Mouse (Mus musculus) limb, embryonic 11.5 days (tissue): ENCODE results near the gene Zfp69. TPM values are rescaled to one million over a fixed set of nuclear protein-coding genes. Genes with fewer than 3 reads are reported as not detected.

ENCODE experiments used
- ATAC-seq: fragments of 200-750 bp; cut with Nextera tagmentation; 2 replicates; pipeline ENCODE4 v1.8.0; 2017; ENCODE audit warnings: low read depth; ENCODE audit not compliant: insufficient number of reproducible peaks, low FRiP score, low TSS enrichment
- DNase-seq: peaks from one replicate; pipeline ENCODE4 v3.0.0-alpha.2; 2015; ENCODE audit warnings: low spot score
- H3K27ac ChIP-seq: fragments of 300-500 bp; sonication (generic); replicated peaks from 2 replicates; pipeline ENCODE4 v1.5.1; 2014; ENCODE audit warnings: low read depth, mild to moderate bottlenecking, low read length
- H3K27me3 ChIP-seq: fragments of 300-500 bp; sonication (generic); 2 replicates; pipeline ENCODE4 v1.6.1; 2014; ENCODE audit warnings: mild to moderate bottlenecking, low read length, mixed read lengths; ENCODE audit not compliant: control insufficient read depth, insufficient read depth
- H3K36me3 ChIP-seq: fragments of 300-500 bp; sonication (generic); 2 replicates; pipeline ENCODE4 v1.6.1; 2014; ENCODE audit warnings: mild to moderate bottlenecking, low read length, moderate library complexity, mixed read lengths; ENCODE audit not compliant: control insufficient read depth, insufficient read depth
- H3K4me1 ChIP-seq: fragments of 300-500 bp; sonication (generic); 2 replicates; pipeline ENCODE4 v1.6.1; 2014; ENCODE audit warnings: low read length, mixed read lengths; ENCODE audit not compliant: control insufficient read depth, insufficient read depth
- H3K4me2 ChIP-seq: fragments of 300-500 bp; sonication (generic); 2 replicates; pipeline ENCODE4 v1.6.1; 2014; ENCODE audit warnings: low read depth, mild to moderate bottlenecking, moderate library complexity; ENCODE audit not compliant: severe bottlenecking
- H3K4me3 ChIP-seq: fragments of 300-500 bp; sonication (generic); 2 replicates; pipeline ENCODE4 v1.5.1; 2014; ENCODE audit warnings: low read depth, low read length
- H3K9ac ChIP-seq: fragments of 300-500 bp; sonication (generic); 2 replicates; pipeline ENCODE4 v1.6.1; 2014; ENCODE audit warnings: mild to moderate bottlenecking, low read length
- H3K9me3 ChIP-seq: fragments of 300-500 bp; sonication (generic); 2 replicates; pipeline ENCODE4 v1.6.1; 2016; ENCODE audit warnings: low read length; ENCODE audit not compliant: control insufficient read depth
- WGBS: fragments of 180-500 bp; shearing (Covaris S2); extraction: QIAGEN DNeasy Blood & Tissue Kit; methylation state at CpG from one replicate; pipeline ENCODE4 v1.1.7; 2014; 5-methylcytosine and 5-hydroxymethylcytosine counted together
- polyA plus RNA-seq: library from polyadenylated mRNA; unstranded; fragments of >200 nt; fragmentation: Nextera tagmentation; extraction: Ambion mirVana; gene quantifications from 2 replicates; pipeline ENCODE4 v1.2.1, GENCODE M21; 2014

Zfp69 gene
- polyA plus RNA-seq, 1 experiment from 2014 or later = 11.6 TPM

- Histone ChIP-seq H3K27ac (no peak overlapping the region), H3K4me2 (no peak overlapping the region), H3K4me1 (no peaks in the 10 kb centered on the region), H3K9me3 (no peaks in the 10 kb centered on the region), H3K9ac (no peak overlapping the region), H3K27me3 (no peaks in the 10 kb centered on the region), H3K4me3 (no peak overlapping the region), H3K36me3 (peaks cover 9% of the 10 kb centered on the region; the same call in 1 of the 2 replicates)
- 90% methylated on average over 11 of the region's 11 CpGs for WGBS
- DNase-seq (no peak), ATAC-seq (no peak)
These were observed 23.4 kb upstream of the Zfp69 start for GRCm38 (mm10) chr4:120974711-120975427.

GRCm38 (mm10) chr4:120971842-120972241 lies 20.3 kb upstream of the Zfp69 start:
- Histone ChIP-seq H3K27me3 (no peaks in the 10 kb centered on the region), H3K4me3 (no peak overlapping the region), H3K4me1 (no peaks in the 10 kb centered on the region), H3K36me3 (peaks cover 9% of the 10 kb centered on the region), H3K9me3 (no peaks in the 10 kb centered on the region), H3K9ac (no peak overlapping the region), H3K4me2 (no peak overlapping the region), H3K27ac (no peak overlapping the region)
- ATAC-seq (no peak), DNase-seq (no peak)
- 90% methylated on average over 8 of the region's 8 CpGs for WGBS

GRCm38 (mm10) chr4:120969382-120970146 lies 18.1 kb upstream of the Zfp69 start:
- WGBS = 82% methylated on average over 5 of the region's 5 CpGs
- H3K36me3 ChIP-seq = peaks cover 9% of the 10 kb centered on the region
- no peak for DNase-seq
- no peak for ATAC-seq
- H3K27ac ChIP-seq = no peak overlapping the region
- no peak overlapping the region for H3K4me3 ChIP-seq
- H3K9ac ChIP-seq = no peak overlapping the region
- H3K27me3 ChIP-seq = no peaks in the 10 kb centered on the region
- no peaks in the 10 kb centered on the region for H3K9me3 ChIP-seq
- H3K4me2 ChIP-seq = no peak overlapping the region
- no peaks in the 10 kb centered on the region for H3K4me1 ChIP-seq

DNA sequence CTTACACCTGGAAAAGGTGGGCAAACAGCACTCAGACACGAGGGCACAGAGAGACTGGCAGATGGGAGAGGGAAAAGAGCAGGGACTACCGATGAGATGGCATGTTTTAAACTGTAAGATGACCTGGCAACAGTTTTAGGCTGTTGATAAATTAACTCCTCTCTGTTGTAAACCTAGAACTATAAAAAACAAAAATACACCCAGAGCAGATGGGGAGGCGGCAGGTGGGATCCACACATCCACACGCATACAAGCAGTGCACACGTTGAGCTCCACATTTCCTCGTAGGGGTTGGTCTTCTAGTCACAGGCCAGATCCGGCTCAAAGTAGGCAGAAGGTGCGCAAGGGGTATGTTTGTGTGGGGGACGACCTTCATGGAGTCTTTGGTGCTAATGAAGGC lies 17.0 kb upstream of the Zfp69 start:
- Histone ChIP-seq H3K4me1 (no peaks in the 10 kb centered on the region), H3K9me3 (no peaks in the 10 kb centered on the region), H3K27ac (no peak overlapping the region), H3K4me3 (no peak overlapping the region), H3K27me3 (no peaks in the 10 kb centered on the region), H3K4me2 (no peak overlapping the region), H3K36me3 (peaks cover 9% of the 10 kb centered on the region), H3K9ac (no peak overlapping the region)
- ATAC-seq = no peak
- DNase-seq = no peak
- WGBS = 95% methylated on average over 9 of the region's 9 CpGs

GRCm38 (mm10) chr4:120955586-120955985 lies 4.1 kb upstream of the Zfp69 start:
- H3K4me1 ChIP-seq = no peaks in the 10 kb centered on the region
- no peak overlapping the region for H3K4me2 ChIP-seq
- H3K27me3 ChIP-seq = no peaks in the 10 kb centered on the region
- no peak overlapping the region for H3K27ac ChIP-seq
- H3K9ac ChIP-seq = no peak overlapping the region
- H3K36me3 ChIP-seq = no peaks in the 10 kb centered on the region
- 84% methylated on average over 1 of the region's 1 CpGs for WGBS
- H3K4me3 ChIP-seq = no peak overlapping the region
- no peak for ATAC-seq
- no peaks in the 10 kb centered on the region for H3K9me3 ChIP-seq
- no peak for DNase-seq

DNA sequence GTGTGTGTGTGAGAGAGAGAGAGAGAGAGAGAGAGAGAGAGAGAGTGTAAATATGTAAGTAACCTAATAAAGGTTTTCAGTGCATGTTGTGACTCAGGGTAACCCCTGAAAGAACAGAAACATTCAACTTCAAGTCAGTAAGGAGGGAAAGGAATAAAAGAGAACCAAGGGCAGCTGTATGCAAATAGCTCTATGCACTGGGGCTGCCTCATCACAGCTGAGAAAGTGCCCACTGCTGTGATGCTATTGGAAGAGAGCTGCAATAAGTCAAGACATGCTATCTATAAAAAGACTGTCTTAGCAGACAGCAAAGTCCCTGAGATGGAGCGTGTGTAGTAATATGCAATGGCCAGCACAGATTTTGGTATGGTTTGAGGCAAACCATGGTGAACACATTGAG lies 2.2 kb upstream of the Zfp69 start:
- no peaks in the 10 kb centered on the region for H3K9me3 ChIP-seq
- H3K27ac ChIP-seq = no peak overlapping the region
- no peak overlapping the region for H3K9ac ChIP-seq
- H3K36me3 ChIP-seq = no peaks in the 10 kb centered on the region
- H3K27me3 ChIP-seq = no peaks in the 10 kb centered on the region
- H3K4me3 ChIP-seq = no peak overlapping the region
- WGBS = 96% methylated on average over 1 of the region's 1 CpGs
- no peaks in the 10 kb centered on the region for H3K4me1 ChIP-seq
- H3K4me2 ChIP-seq = no peak overlapping the region
- ATAC-seq (no peak), DNase-seq (no peak)

DNA sequence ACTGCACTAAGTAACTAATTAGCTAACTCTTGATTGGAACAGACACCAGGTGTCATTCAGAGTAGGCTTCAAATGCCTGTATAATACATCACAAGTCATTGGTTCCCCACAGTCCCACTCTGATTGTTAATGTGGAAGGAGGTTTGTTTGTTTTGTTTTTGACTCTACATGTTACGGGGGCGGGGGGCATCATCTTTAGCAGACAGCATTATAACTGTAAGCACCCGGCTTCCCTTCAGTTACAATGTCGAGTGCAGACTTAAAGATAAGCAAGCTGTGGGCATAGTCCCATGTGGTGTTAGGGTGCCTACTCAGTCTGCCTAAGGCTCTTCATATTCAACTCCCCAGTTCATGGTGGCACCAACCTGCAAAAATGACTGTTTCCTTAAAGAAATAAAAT lies 1.5 kb upstream of the Zfp69 start:
- H3K9ac ChIP-seq = no peak overlapping the region
- 85% methylated on average over 4 of the region's 4 CpGs for WGBS
- DNase-seq = no peak
- H3K36me3 ChIP-seq = no peaks in the 10 kb centered on the region
- ATAC-seq = no peak
- no peak overlapping the region for H3K4me2 ChIP-seq
- no peaks in the 10 kb centered on the region for H3K4me1 ChIP-seq
- no peaks in the 10 kb centered on the region for H3K27me3 ChIP-seq
- H3K4me3 ChIP-seq = no peak overlapping the region
- no peak overlapping the region for H3K27ac ChIP-seq
- H3K9me3 ChIP-seq = no peaks in the 10 kb centered on the region

DNA sequence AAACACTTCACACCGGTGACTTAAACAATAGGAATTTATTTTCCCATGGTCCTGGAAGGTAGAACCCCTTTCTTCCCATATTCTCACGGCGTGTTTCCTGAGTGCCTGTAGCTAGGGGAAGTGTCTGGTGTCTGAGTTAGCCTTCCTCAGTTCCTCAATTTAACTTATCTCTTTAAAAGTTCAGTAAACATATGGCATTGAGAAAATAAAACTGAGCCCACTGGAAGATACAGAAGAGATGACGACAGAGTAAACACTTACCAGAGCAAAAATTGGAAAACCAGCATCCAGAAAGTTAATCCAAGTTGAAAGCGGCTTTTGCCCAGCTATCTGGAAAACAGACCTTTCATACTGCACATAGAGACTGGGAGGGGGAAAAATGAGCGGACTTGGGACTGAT lies 664 bp upstream of the Zfp69 start:
- DNase-seq (no peak), ATAC-seq (no peak)
- no peaks in the 10 kb centered on the region for H3K9me3 ChIP-seq
- no peaks in the 10 kb centered on the region for H3K36me3 ChIP-seq
- H3K27me3 ChIP-seq = no peaks in the 10 kb centered on the region
- 57% methylated on average over 6 of the region's 6 CpGs for WGBS
- peak overlapping the region; percentile 47 for H3K4me2 ChIP-seq
- H3K27ac ChIP-seq = no peak overlapping the region
- no peaks in the 10 kb centered on the region for H3K4me1 ChIP-seq
- peak overlapping the region; percentile 77 for H3K4me3 ChIP-seq
- peak overlapping the region; percentile 82 for H3K9ac ChIP-seq
